Mouse (Mus musculus): ENCODE measurements around the gene H2-T23. TPM values are rescaled to one million over a fixed set of nuclear protein-coding genes. Genes with fewer than 3 reads are reported as not detected.

H2-T23 gene
- polyA plus RNA-seq, 1 experiment from 2014 or later = 17.7 TPM

DNA sequence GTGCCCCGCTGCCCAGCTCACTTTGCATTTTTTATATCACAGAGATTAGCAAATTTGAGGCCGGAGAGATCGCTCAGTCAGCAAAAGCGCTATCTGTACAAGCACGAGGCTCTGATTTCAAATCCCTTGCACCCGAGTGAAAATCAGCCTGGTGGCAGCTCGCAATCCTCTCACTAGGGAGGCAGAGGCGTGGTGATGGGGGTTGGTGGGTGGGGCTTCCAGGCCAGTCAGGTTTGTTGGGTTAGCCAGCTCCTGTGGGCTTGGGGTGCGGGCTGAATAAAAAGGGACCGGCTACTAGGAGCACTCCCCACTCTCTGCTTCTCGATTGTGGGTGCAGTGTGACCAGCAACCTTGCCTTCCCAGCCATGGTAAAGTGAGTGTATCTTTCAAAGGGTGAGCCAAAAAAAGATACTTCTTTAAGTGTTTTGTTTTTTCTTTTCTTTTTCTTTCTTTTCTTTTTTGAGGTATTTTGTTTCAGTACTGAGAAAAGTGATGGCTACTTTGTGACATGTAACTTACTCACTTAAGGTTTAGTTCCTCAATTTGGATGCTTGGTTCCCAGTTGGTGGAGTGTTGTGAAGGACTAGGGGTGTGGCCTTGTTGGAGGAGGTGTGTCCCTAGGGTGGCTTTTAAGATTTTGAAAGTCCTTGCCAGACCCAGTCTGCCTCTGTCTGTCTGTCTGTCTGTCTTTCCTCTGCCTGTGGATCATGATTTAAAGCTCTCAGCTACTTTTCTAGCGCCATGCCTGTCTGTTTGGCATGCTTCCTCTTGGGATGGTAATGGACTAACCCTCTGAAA is 34.7 kb downstream of the H2-T23 start:
- no peak for ATAC-seq
- no peak overlapping the region for H3K27ac ChIP-seq (ENCODE audit: low read length)

DNA sequence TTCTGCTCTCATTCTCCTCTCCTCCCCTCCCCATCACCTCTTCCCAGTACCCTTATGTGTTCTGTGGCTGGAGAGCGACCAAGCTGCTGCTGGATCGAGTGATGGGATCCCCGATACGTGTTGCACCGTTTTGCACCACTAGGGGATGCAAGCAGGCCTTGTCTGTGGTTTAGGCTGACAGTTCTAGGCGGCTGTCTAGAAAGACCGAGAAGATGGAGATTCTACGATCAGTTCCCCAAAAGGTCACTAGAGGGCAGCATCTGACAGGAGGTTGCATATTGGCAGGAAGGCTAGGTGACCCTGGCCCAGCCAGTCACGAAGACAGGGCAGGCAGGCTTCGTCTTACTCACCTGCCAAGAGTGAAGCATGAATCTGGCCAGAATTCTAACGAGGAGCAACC is 35.7 kb downstream of the H2-T23 start:
- under 1% methylated on average over 11 of the region's 11 CpGs for WGBS
- H3K27me3 ChIP-seq (replicated peaks; ENCODE audit: control insufficient read depth, insufficient read depth, low read length) = no peaks in the 10 kb centered on the region
- peaks cover 12% of the 10 kb centered on the region; the same call in 1 of the 2 replicates for H3K4me1 ChIP-seq (ENCODE audit: control insufficient read depth, insufficient read depth, low read length)
- H3K9ac ChIP-seq (ENCODE audit: low read depth, low read length) = no peak overlapping the region
- no peak overlapping the region for H3K27ac ChIP-seq (ENCODE audit: low read length)
- no peak overlapping the region for H3K4me2 ChIP-seq (ENCODE audit: low read depth, low read length)
- peak; percentile 64 for ATAC-seq
- H3K9me3 ChIP-seq (ENCODE audit: control insufficient read depth, low read length) = no peaks in the 10 kb centered on the region
- H3K4me3 ChIP-seq (ENCODE audit: low read length) = no peak overlapping the region
- H3K36me3 ChIP-seq (ENCODE audit: control insufficient read depth, insufficient read depth, low read length) = no peaks in the 10 kb centered on the region

More for the DNA sequence above, 34.7 kb downstream of the H2-T23 start:
- 63% methylated on average over 12 of the region's 12 CpGs for WGBS
- H3K27me3 ChIP-seq (replicated peaks; ENCODE audit: control insufficient read depth, insufficient read depth, low read length) = no peaks in the 10 kb centered on the region
- H3K4me2 ChIP-seq (ENCODE audit: low read depth, low read length) = no peak overlapping the region
- no peak overlapping the region for H3K9ac ChIP-seq (ENCODE audit: low read depth, low read length)
- no peaks in the 10 kb centered on the region; the same call in 1 of the 2 replicates for H3K9me3 ChIP-seq (ENCODE audit: control insufficient read depth, low read length)
- peaks cover 11% of the 10 kb centered on the region; the same call in 1 of the 2 replicates for H3K4me1 ChIP-seq (ENCODE audit: control insufficient read depth, insufficient read depth, low read length)
- no peak overlapping the region for H3K4me3 ChIP-seq (ENCODE audit: low read length)
- H3K36me3 ChIP-seq (ENCODE audit: control insufficient read depth, insufficient read depth, low read length) = no peaks in the 10 kb centered on the region

- Histone ChIP-seq H3K4me2 (ENCODE audit: low read depth, low read length) (peak overlapping the region; percentile 63), H3K4me1 (ENCODE audit: control insufficient read depth, insufficient read depth, low read length) (peaks cover 7% of the 10 kb centered on the region; the same call in 1 of the 2 replicates), H3K9me3 (ENCODE audit: control insufficient read depth, low read length) (no peaks in the 10 kb centered on the region), H3K36me3 (ENCODE audit: control insufficient read depth, insufficient read depth, low read length) (no peaks in the 10 kb centered on the region), H3K9ac (ENCODE audit: low read depth, low read length) (peak overlapping the region; percentile 51), H3K4me3 (ENCODE audit: low read length) (peak overlapping the region; percentile 55), H3K27ac (ENCODE audit: low read length) (no peak overlapping the region), H3K27me3 (replicated peaks; ENCODE audit: control insufficient read depth, insufficient read depth, low read length) (no peaks in the 10 kb centered on the region)
- WGBS = 1% methylated on average over 14 of the region's 14 CpGs
- ATAC-seq = no peak
Measured at GRCm38 (mm10) chr17:35994879-35995240, 37.8 kb downstream of the H2-T23 start.

GRCm38 (mm10) chr17:35994175-35994878 is 38.3 kb downstream of the H2-T23 start:
- peak overlapping the region; percentile 63 for H3K4me2 ChIP-seq (ENCODE audit: low read depth, low read length)
- no peaks in the 10 kb centered on the region for H3K9me3 ChIP-seq (ENCODE audit: control insufficient read depth, low read length)
- peaks cover 7% of the 10 kb centered on the region; the same call in 1 of the 2 replicates for H3K4me1 ChIP-seq (ENCODE audit: control insufficient read depth, insufficient read depth, low read length)
- H3K27me3 ChIP-seq (replicated peaks; ENCODE audit: control insufficient read depth, insufficient read depth, low read length) = no peaks in the 10 kb centered on the region
- WGBS = 4% methylated on average over 31 of the region's 31 CpGs
- peak overlapping the region; percentile 55 for H3K4me3 ChIP-seq (ENCODE audit: low read length)
- peak overlapping the region; percentile 51 for H3K9ac ChIP-seq (ENCODE audit: low read depth, low read length)
- ATAC-seq = peak; percentile 69
- H3K36me3 ChIP-seq (ENCODE audit: control insufficient read depth, insufficient read depth, low read length) = no peaks in the 10 kb centered on the region
- 0 out of 2 replicates have a peak overlapping the region, but pooled peaks have one; percentile 12 for H3K27ac ChIP-seq (ENCODE audit: low read length)

- Histone ChIP-seq H3K27me3 (replicated peaks; ENCODE audit: control insufficient read depth, insufficient read depth, low read length) (no peaks in the 10 kb centered on the region), H3K36me3 (ENCODE audit: control insufficient read depth, insufficient read depth, low read length) (no peaks in the 10 kb centered on the region), H3K27ac (ENCODE audit: low read length) (no peak overlapping the region), H3K9ac (ENCODE audit: low read depth, low read length) (no peak overlapping the region), H3K4me1 (ENCODE audit: control insufficient read depth, insufficient read depth, low read length) (peaks cover 7% of the 10 kb centered on the region; the same call in 1 of the 2 replicates), H3K4me2 (ENCODE audit: low read depth, low read length) (peak overlapping the region; percentile 51), H3K4me3 (ENCODE audit: low read length) (peak overlapping the region; percentile 29), H3K9me3 (ENCODE audit: control insufficient read depth, low read length) (no peaks in the 10 kb centered on the region)
- WGBS = 6% methylated on average over 17 of the region's 17 CpGs
- ATAC-seq = peak; percentile 63
Measured at GRCm38 (mm10) chr17:35993675-35994074, 39.0 kb downstream of the H2-T23 start.

- Histone ChIP-seq H3K4me2 (ENCODE audit: low read depth, low read length) (no peak overlapping the region), H3K4me1 (ENCODE audit: control insufficient read depth, insufficient read depth, low read length) (peaks cover 7% of the 10 kb centered on the region; the same call in 1 of the 2 replicates), H3K9ac (ENCODE audit: low read depth, low read length) (no peak overlapping the region), H3K27ac (ENCODE audit: low read length) (no peak overlapping the region), H3K9me3 (ENCODE audit: control insufficient read depth, low read length) (no peaks in the 10 kb centered on the region), H3K36me3 (ENCODE audit: control insufficient read depth, insufficient read depth, low read length) (peaks cover 4% of the 10 kb centered on the region; the same call in 1 of the 2 replicates), H3K4me3 (ENCODE audit: low read length) (no peak overlapping the region), H3K27me3 (replicated peaks; ENCODE audit: control insufficient read depth, insufficient read depth, low read length) (no peaks in the 10 kb centered on the region)
- no peak for ATAC-seq
- WGBS = 28% methylated on average over 10 of the region's 10 CpGs
Measured at GRCm38 (mm10) chr17:35991781-35992180, 40.9 kb downstream of the H2-T23 start.

GRCm38 (mm10) chr17:35981776-35982175 is 50.9 kb downstream of the H2-T23 start:
- Histone ChIP-seq H3K9ac (ENCODE audit: low read depth, low read length) (no peak overlapping the region), H3K4me3 (ENCODE audit: low read length) (no peak overlapping the region), H3K27ac (ENCODE audit: low read length) (no peak overlapping the region), H3K36me3 (ENCODE audit: control insufficient read depth, insufficient read depth, low read length) (peaks cover 13% of the 10 kb centered on the region), H3K4me2 (ENCODE audit: low read depth, low read length) (no peak overlapping the region), H3K9me3 (ENCODE audit: control insufficient read depth, low read length) (no peaks in the 10 kb centered on the region), H3K4me1 (ENCODE audit: control insufficient read depth, insufficient read depth, low read length) (peaks cover 15% of the 10 kb centered on the region), H3K27me3 (replicated peaks; ENCODE audit: control insufficient read depth, insufficient read depth, low read length) (no peaks in the 10 kb centered on the region)
- ATAC-seq = no peak
- 90% methylated on average over 9 of the region's 9 CpGs for WGBS

GRCm38 (mm10) chr17:35980363-35980754 is 52.3 kb downstream of the H2-T23 start:
- peak; percentile 24 for ATAC-seq
- Histone ChIP-seq H3K27ac (ENCODE audit: low read length) (peak overlapping the region; percentile 96), H3K9ac (ENCODE audit: low read depth, low read length) (peak overlapping the region; percentile 89), H3K4me2 (ENCODE audit: low read depth, low read length) (peak overlapping the region; percentile 51), H3K36me3 (ENCODE audit: control insufficient read depth, insufficient read depth, low read length) (peaks cover 13% of the 10 kb centered on the region), H3K9me3 (ENCODE audit: control insufficient read depth, low read length) (no peaks in the 10 kb centered on the region), H3K4me1 (ENCODE audit: control insufficient read depth, insufficient read depth, low read length) (peaks cover 15% of the 10 kb centered on the region), H3K27me3 (replicated peaks; ENCODE audit: control insufficient read depth, insufficient read depth, low read length) (no peaks in the 10 kb centered on the region), H3K4me3 (ENCODE audit: low read length) (peak overlapping the region; percentile 91)
- 0% methylated on average over 29 of the region's 29 CpGs for WGBS

All from intestine, embryonic 16.5 days (tissue).